Mouse (Mus musculus): ENCODE measurements around the gene Olfr1504. TPM values are rescaled to one million over a fixed set of nuclear protein-coding genes. Genes with fewer than 3 reads are reported as not detected.
"Not testable (repeated sequence)": the region's sequence is repeated elsewhere in the genome, so short reads cannot be mapped to it uniquely, and the experiment has no call there.

Gene Olfr1504
- polyA plus RNA-seq (2012; fragmentation: generic; extraction: Trizol) = not detected
- long read RNA-seq, experiment 1 = 0 reads
- long read RNA-seq, experiment 2 = 0 reads

GRCm38 (mm10) chr19:13897828-13898227 lies at the start of gene Olfr1504:
Gene Olfr1504 (minus strand): TSS chr19:13897928.
- Histone ChIP-seq H3K79me2 (ENCODE audit: control insufficient read depth, insufficient read depth) (no peaks in the 10 kb centered on the region), H3K79me3 (ENCODE audit: low read depth) (no peaks in the 10 kb centered on the region), H3K4me3 (ENCODE audit: insufficient read depth, poor library complexity, severe bottlenecking) (no peak within 1 kb of the TSS), H3K36me3 (ENCODE audit: control insufficient read depth, insufficient read depth) (no peaks in the 10 kb centered on the region), H3ac (ENCODE audit: control insufficient read depth, insufficient read length, low read depth) (no peak within 1 kb of the TSS), H3K27me3 (ENCODE audit: control insufficient read depth, insufficient read depth, insufficient read length) (no peaks in the 10 kb centered on the region)
- TF ChIP-seq USF1 (IDR thresholded peaks at IDR 0.05; ENCODE audit: low read depth) = no peak
- TF ChIP-seq MYOD1 (IDR thresholded peaks at IDR 0.05; ENCODE audit: control insufficient read depth, insufficient read length, low read depth) = no peak
- TF ChIP-seq MAX (IDR thresholded peaks at IDR 0.05) = no peak
- no peak for TF ChIP-seq MYOG (IDR thresholded peaks at IDR 0.05; ENCODE audit: control insufficient read depth, extremely low read depth, insufficient read length)
- no peak for TF ChIP-seq CEBPB (IDR thresholded peaks at IDR 0.05; ENCODE audit: low read depth)
- TF ChIP-seq CTCF (IDR thresholded peaks at IDR 0.05; ENCODE audit: control insufficient read depth, insufficient read depth, insufficient read length) = no peak
- no peak for TF ChIP-seq FOSL1 (IDR thresholded peaks at IDR 0.05; ENCODE audit: insufficient read depth, low read length, poor library complexity, severe bottlenecking)

- no peaks in the 10 kb centered on the region for H3K27me3 ChIP-seq (ENCODE audit: control insufficient read depth, insufficient read depth, insufficient read length)
- H3K79me2 ChIP-seq (ENCODE audit: control insufficient read depth, insufficient read depth) = no peaks in the 10 kb centered on the region
- no peak within 1 kb of the TSS for H3ac ChIP-seq (ENCODE audit: control insufficient read depth, insufficient read length, low read depth)
- H3K36me3 ChIP-seq (ENCODE audit: control insufficient read depth, insufficient read depth) = no peaks in the 10 kb centered on the region
- H3K4me3 ChIP-seq (ENCODE audit: insufficient read depth, poor library complexity, severe bottlenecking) = no peak within 1 kb of the TSS
- no peaks in the 10 kb centered on the region for H3K79me3 ChIP-seq (ENCODE audit: low read depth)
- no peak for TF ChIP-seq CEBPB (IDR thresholded peaks at IDR 0.05; ENCODE audit: low read depth)
- TF ChIP-seq MYOD1 (IDR thresholded peaks at IDR 0.05; ENCODE audit: control insufficient read depth, insufficient read length, low read depth) = no peak
- TF ChIP-seq MAX (IDR thresholded peaks at IDR 0.05) = no peak
- TF ChIP-seq CTCF (IDR thresholded peaks at IDR 0.05; ENCODE audit: control insufficient read depth, insufficient read depth, insufficient read length) = no peak
- no peak for TF ChIP-seq MYOG (IDR thresholded peaks at IDR 0.05; ENCODE audit: control insufficient read depth, extremely low read depth, insufficient read length)
Observed at GRCm38 (mm10) chr19:13913230-13913629, 15.5 kb upstream of the Olfr1504 start, which contains the start of gene Olfr1505. Gene Olfr1505 (plus strand): TSS chr19:13913530.

GRCm38 (mm10) chr19:13861495-13861894 lies 36.2 kb downstream of the Olfr1504 start, which contains the start of gene Olfr1502:
Gene Olfr1502 (plus strand): TSS chr19:13861795.
- H3K79me3 ChIP-seq (ENCODE audit: low read depth) = no peaks in the 10 kb centered on the region
- H3K27me3 ChIP-seq (ENCODE audit: control insufficient read depth, insufficient read depth, insufficient read length) = no peaks in the 10 kb centered on the region
- H3K79me2 ChIP-seq (ENCODE audit: control insufficient read depth, insufficient read depth) = no peaks in the 10 kb centered on the region
- H3K4me3 ChIP-seq (ENCODE audit: insufficient read depth, poor library complexity, severe bottlenecking) = no peak within 1 kb of the TSS
- H3ac ChIP-seq (ENCODE audit: control insufficient read depth, insufficient read length, low read depth) = no peak within 1 kb of the TSS
- H3K36me3 ChIP-seq (ENCODE audit: control insufficient read depth, insufficient read depth) = no peaks in the 10 kb centered on the region
- TF ChIP-seq MYOD1 (IDR thresholded peaks at IDR 0.05; ENCODE audit: control insufficient read depth, insufficient read length, low read depth) (no peak), USF1 (IDR thresholded peaks at IDR 0.05; ENCODE audit: low read depth) (no peak), CTCF (IDR thresholded peaks at IDR 0.05; ENCODE audit: control insufficient read depth, insufficient read depth, insufficient read length) (no peak), MYOG (IDR thresholded peaks at IDR 0.05; ENCODE audit: control insufficient read depth, extremely low read depth, insufficient read length) (no peak), FOSL1 (IDR thresholded peaks at IDR 0.05; ENCODE audit: insufficient read depth, low read length, poor library complexity, severe bottlenecking) (no peak), MAX (IDR thresholded peaks at IDR 0.05) (no peak), CEBPB (IDR thresholded peaks at IDR 0.05; ENCODE audit: low read depth) (no peak)

GRCm38 (mm10) chr19:13850592-13850991 lies 47.1 kb downstream of the Olfr1504 start, which contains the start of gene Olfr1501:
Gene Olfr1501 (minus strand): TSS chr19:13850692.
- H3K4me3 ChIP-seq (ENCODE audit: insufficient read depth, poor library complexity, severe bottlenecking); H3K27me3 ChIP-seq (ENCODE audit: control insufficient read depth, insufficient read depth, insufficient read length); H3K79me2 ChIP-seq (ENCODE audit: control insufficient read depth, insufficient read depth); H3K36me3 ChIP-seq (ENCODE audit: control insufficient read depth, insufficient read depth); H3ac ChIP-seq (ENCODE audit: control insufficient read depth, insufficient read length, low read depth); H3K79me3 ChIP-seq (ENCODE audit: low read depth): not testable (repeated sequence)

Other genes with a start within 250 kb of the Olfr1504 start
- gene Olfr1490, start 246.8 kb downstream of the Olfr1504 start, polyA plus RNA-seq (2012; fragmentation: generic; extraction: Trizol) = not detected
- not detected for gene Olfr1491, start 200.7 kb downstream of the Olfr1504 start, polyA plus RNA-seq (2012; fragmentation: generic; extraction: Trizol)
- not detected for gene Olfr1493-ps1, start 174.7 kb downstream of the Olfr1504 start, polyA plus RNA-seq (2012; fragmentation: generic; extraction: Trizol)
- gene Olfr1494, start 158.2 kb downstream of the Olfr1504 start, polyA plus RNA-seq (2012; fragmentation: generic; extraction: Trizol) = not detected
- not detected for gene Olfr1495, start 133.3 kb downstream of the Olfr1504 start, polyA plus RNA-seq (2012; fragmentation: generic; extraction: Trizol)
- not detected for gene Olfr1496, start 120.0 kb downstream of the Olfr1504 start, polyA plus RNA-seq (2012; fragmentation: generic; extraction: Trizol)
- not detected for gene Olfr1497, start 99.7 kb downstream of the Olfr1504 start, polyA plus RNA-seq (2012; fragmentation: generic; extraction: Trizol)
- not detected for gene Olfr1499, start 78.5 kb downstream of the Olfr1504 start, polyA plus RNA-seq (2012; fragmentation: generic; extraction: Trizol)
- not detected for gene Olfr1500, start 67.4 kb downstream of the Olfr1504 start, polyA plus RNA-seq (2012; fragmentation: generic; extraction: Trizol)
- not detected for gene Olfr1501, start 47.2 kb downstream of the Olfr1504 start, polyA plus RNA-seq (2012; fragmentation: generic; extraction: Trizol)
- not detected for gene Olfr1502, start 36.1 kb downstream of the Olfr1504 start, polyA plus RNA-seq (2012; fragmentation: generic; extraction: Trizol)
- not detected for gene Olfr1505, start 15.6 kb upstream of the Olfr1504 start, polyA plus RNA-seq (2012; fragmentation: generic; extraction: Trizol)

All from C2C12 (cell line).